Mouse (Mus musculus): ENCODE results near the gene Ccdc32. TPM values are rescaled to one million over a fixed set of nuclear protein-coding genes. Genes with fewer than 3 reads are reported as not detected.

Ccdc32 gene
- total RNA-seq, 2 experiments from 2014 or later, result 50.2 to 52.7 TPM

DNA sequence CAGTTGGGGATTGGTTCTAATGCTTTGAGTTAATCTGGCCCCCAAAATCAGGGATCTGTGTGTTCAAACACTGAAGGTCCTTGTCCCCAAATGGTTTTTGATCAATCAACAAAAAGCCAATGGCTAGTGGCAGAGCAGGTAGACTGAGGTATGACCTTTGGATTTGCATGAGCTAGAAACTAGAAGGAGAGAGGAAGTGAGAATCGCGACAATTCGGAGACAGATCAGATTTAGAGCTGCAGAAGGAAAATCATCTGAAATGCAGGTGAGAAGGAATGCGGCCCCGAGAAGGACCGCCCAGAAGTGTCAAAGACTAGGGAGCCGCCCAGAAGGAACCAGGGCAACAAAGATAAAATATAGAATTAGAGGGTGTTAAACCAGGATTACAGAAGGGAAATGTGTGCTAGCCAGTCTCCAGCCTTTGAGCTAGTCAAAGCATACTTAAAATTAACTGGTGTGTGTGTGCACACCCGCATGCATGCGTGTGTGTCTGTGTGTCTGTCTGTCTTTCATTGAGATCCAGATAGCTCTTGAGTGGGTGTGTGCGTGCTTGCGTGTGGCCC lies 59.5 kb downstream of the Ccdc32 start:
- intact Hi-C loops (cut with DNase I), result no loop called here
- DNase-seq (ENCODE audit: low spot score in 2 of 2), result no peak

Other genes with a start within 250 kb of the Ccdc32 start
- gene Disp2, start 249.7 kb downstream of the Ccdc32 start, total RNA-seq (2021), result 100 to 1,000 TPM; 187 to 192 TPM
- gene Knstrn, start 215.4 kb downstream of the Ccdc32 start, total RNA-seq (2021), result 1 to 10 TPM; 1.2 to 1.6 TPM
- gene Ivd, start 167.4 kb downstream of the Ccdc32 start, total RNA-seq (2021), result 10 to 100 TPM; 58.2 to 73.7 TPM
- gene Bahd1, start 129.0 kb downstream of the Ccdc32 start, total RNA-seq (2021), result 10 to 100 TPM; 40.4 to 45.0 TPM
- 1 to 10 TPM; 1.5 to 2.0 TPM for gene Chst14, start 102.9 kb downstream of the Ccdc32 start, total RNA-seq (2021)
- gene Rpusd2, start 5.4 kb upstream of the Ccdc32 start, total RNA-seq (2021), result 1 to 10 TPM; 8.0 to 8.4 TPM
- gene Knl1, start 17.7 kb upstream of the Ccdc32 start, total RNA-seq (2021), result 1 to 10 TPM in 1 of 2 experiments, under 1 TPM in 1; 0.16 to 1.2 TPM
- gene Rad51, start 83.4 kb upstream of the Ccdc32 start, total RNA-seq (2021), result 1 to 10 TPM in 1 of 2 experiments, under 1 TPM in 1; 0.57 to 1.5 TPM
- gene Rmdn3, start 127.6 kb upstream of the Ccdc32 start, total RNA-seq (2021), result 10 to 100 TPM; 53.4 to 58.1 TPM
- gene Gchfr, start 138.4 kb upstream of the Ccdc32 start, total RNA-seq (2021), result not detected
- not detected for gene Gm14137, start 145.1 kb upstream of the Ccdc32 start, total RNA-seq (2021)
- 10 to 100 TPM; 34.9 TPM for gene Zfyve19, start 179.2 kb upstream of the Ccdc32 start, total RNA-seq (2021)
- gene Dnajc17, start 179.4 kb upstream of the Ccdc32 start, total RNA-seq (2021), result 10 to 100 TPM; 16.4 to 16.6 TPM
- gene Ppp1r14d, start 200.5 kb upstream of the Ccdc32 start, total RNA-seq (2021), result not detected
- gene Spint1, start 208.0 kb upstream of the Ccdc32 start, total RNA-seq (2021), result 1 to 10 TPM in 1 of 2 experiments, under 1 TPM in 1; 0.76 to 1.3 TPM
- 10 to 100 TPM in 1 of 2 experiments, 1 to 10 TPM in 1; 7.9 to 10.9 TPM for gene Rhov, start 241.9 kb upstream of the Ccdc32 start, total RNA-seq (2021)